Mouse (Mus musculus) neural tube, embryonic 12.5 days (tissue): Measurements from ENCODE around the gene Nop14. TPM values are rescaled to one million over a fixed set of nuclear protein-coding genes. Genes with fewer than 3 reads are reported as not detected.
"Not testable (repeated sequence)": the region's sequence is repeated elsewhere in the genome, so short reads cannot be mapped to it uniquely, and the experiment has no call there.

Experiments used
- ATAC-seq: fragments of 200-750 bp; cut with Nextera tagmentation; 2 replicates; pipeline ENCODE4 v1.8.0; 2017; ENCODE audit warnings: low read depth, mild to moderate bottlenecking, moderate TSS enrichment, moderate library complexity; ENCODE audit not compliant: low FRiP score
- H3K27ac ChIP-seq: fragments of 300-500 bp; sonication (generic); 2 replicates; pipeline ENCODE4 v1.5.1; 2016
- H3K27me3 ChIP-seq: fragments of 300-500 bp; sonication (generic); replicated peaks from 2 replicates; pipeline ENCODE4 v1.6.1; 2016; ENCODE audit warnings: mild to moderate bottlenecking
- H3K36me3 ChIP-seq: fragments of 300-500 bp; sonication (generic); 2 replicates; pipeline ENCODE4 v1.6.1; 2016; ENCODE audit warnings: mild to moderate bottlenecking
- H3K4me1 ChIP-seq: fragments of 300-500 bp; sonication (generic); 2 replicates; pipeline ENCODE4 v1.6.1; 2016
- H3K4me2 ChIP-seq: fragments of 300-500 bp; sonication (generic); replicated peaks from 2 replicates; pipeline ENCODE4 v1.6.1; 2016; ENCODE audit warnings: mild to moderate bottlenecking
- H3K4me3 ChIP-seq: fragments of 300-500 bp; sonication (generic); 2 replicates; pipeline ENCODE4 v1.5.1; 2016
- H3K9ac ChIP-seq: fragments of 300-500 bp; sonication (generic); 2 replicates; pipeline ENCODE4 v1.6.1; 2016; ENCODE audit warnings: mild to moderate bottlenecking
- H3K9me3 ChIP-seq: fragments of 300-500 bp; sonication (generic); 2 replicates; pipeline ENCODE4 v1.6.1; 2016; ENCODE audit warnings: mild to moderate bottlenecking
- WGBS: fragments of 180-500 bp; shearing (Covaris S2); methylation state at CpG from one replicate; pipeline ENCODE4 v1.1.7; 2016; 5-methylcytosine and 5-hydroxymethylcytosine counted together
- polyA plus RNA-seq: library from polyadenylated mRNA; unstranded; fragments of >200 nt; fragmentation: Nextera tagmentation; extraction: Ambion mirVana; gene quantifications from 2 replicates; pipeline ENCODE4 v1.2.1, GENCODE M21; 2016

Gene Nop14
- polyA plus RNA-seq, 1 experiment from 2014 or later: 25.3 TPM

DNA sequence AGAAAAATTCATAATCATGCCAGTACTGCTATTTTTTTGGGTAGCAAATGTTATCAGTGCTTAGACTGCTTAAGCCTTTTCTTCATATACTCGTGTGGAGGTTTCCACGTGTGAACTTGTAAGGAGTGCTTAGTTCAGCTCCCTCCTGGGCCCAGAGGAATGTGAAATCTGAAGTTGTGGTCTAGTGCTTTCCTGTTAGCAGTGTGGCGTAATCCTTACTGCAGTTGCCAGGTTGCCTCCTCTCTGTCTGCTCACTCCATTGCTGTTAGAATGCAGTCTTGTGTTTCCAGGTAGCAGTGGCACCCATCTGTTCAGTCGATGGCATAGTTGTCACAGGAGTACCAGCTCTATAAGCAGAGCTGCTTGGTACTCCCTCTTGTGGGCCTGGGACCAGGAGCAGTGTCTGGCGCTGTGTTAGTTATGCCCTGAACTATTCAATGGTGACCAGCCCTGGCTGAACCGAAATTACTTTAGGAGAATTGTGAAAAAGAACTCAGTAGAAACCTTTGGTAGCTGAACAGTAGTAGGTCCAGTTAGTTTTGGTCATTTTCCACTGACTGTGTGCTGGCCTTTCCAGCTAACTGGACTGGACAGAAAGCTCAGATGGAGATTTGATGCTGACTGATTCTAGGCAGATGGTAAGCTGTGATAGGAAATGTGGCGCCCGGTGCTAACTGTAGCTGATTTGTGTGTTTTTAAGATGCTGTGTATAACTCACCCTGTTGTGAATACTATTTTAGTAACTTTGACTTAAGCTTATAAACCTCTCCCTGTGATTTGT is 52.7 kb downstream of the Nop14 start:
- 89% methylated on average over 8 of the region's 8 CpGs for WGBS
- no peak overlapping the region for H3K4me2 ChIP-seq
- H3K9ac ChIP-seq: no peak overlapping the region
- no peak overlapping the region for H3K27ac ChIP-seq
- H3K9me3 ChIP-seq: no peaks in the 10 kb centered on the region
- no peak for ATAC-seq
- H3K27me3 ChIP-seq: no peaks in the 10 kb centered on the region
- no peak overlapping the region for H3K4me3 ChIP-seq
- H3K4me1 ChIP-seq: no peaks in the 10 kb centered on the region
- peaks cover 49% of the 10 kb centered on the region for H3K36me3 ChIP-seq

DNA sequence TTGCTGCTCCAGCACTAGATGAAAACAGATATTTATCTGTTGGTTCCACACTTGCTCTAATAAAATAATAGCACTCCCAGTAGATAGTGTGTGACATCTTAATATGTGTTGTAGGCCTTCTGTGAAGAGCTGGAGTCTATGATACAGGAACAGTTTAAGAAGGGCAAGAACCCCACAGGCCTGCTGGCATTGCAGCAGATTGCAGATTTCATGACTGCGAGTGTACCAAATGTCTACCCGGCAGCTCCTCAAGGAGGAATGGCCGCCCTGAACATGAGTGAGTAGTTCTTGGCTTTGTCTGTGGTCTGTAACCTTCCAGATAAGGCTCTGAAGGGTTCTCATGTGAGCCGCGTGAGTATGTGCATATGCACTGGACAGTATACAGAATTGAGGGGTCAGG is 55.4 kb downstream of the Nop14 start:
- Histone ChIP-seq H3K4me3 (no peak overlapping the region), H3K9ac (no peak overlapping the region), H3K4me1 (no peaks in the 10 kb centered on the region), H3K4me2 (no peak overlapping the region), H3K36me3 (peaks cover 29% of the 10 kb centered on the region), H3K27me3 (no peaks in the 10 kb centered on the region), H3K27ac (no peak overlapping the region), H3K9me3 (no peaks in the 10 kb centered on the region)
- 96% methylated on average over 5 of the region's 5 CpGs for WGBS
- no peak for ATAC-seq

DNA sequence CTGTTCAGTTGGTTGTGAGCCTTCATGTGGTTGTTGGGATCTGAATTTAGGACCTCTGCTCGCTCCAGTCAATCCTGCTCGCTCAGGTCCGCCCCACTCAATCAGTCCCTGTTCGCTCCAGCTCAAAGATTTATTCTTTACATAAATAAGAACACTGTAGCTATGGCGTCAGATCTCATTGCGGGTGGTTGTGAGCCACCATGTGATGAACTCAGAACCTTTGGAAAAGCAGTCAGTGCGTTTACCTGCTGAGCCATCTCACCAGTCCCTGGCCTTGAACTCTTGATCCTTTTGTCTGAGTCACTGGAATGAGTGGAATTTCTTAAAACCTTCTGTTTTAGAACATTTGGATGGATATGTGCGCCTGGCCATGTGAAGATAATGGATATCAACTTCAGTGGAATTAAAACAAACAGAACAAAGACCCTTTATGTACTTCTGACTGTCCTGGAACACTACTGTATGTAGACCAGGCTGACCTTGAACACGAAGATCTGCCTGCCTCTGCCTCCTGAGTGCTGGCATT is 66.7 kb downstream of the Nop14 start:
- Histone ChIP-seq H3K9ac (no peak overlapping the region), H3K4me2 (no peak overlapping the region), H3K27ac (no peak overlapping the region), H3K27me3 (no peaks in the 10 kb centered on the region), H3K4me1 (peaks cover 13% of the 10 kb centered on the region), H3K9me3 (no peaks in the 10 kb centered on the region), H3K4me3 (no peak overlapping the region), H3K36me3 (peaks cover 6% of the 10 kb centered on the region; the same call in 1 of the 2 replicates)
- ATAC-seq: no peak
- whole genome bisulfite sequencing: 96% methylated on average over 9 of the region's 9 CpGs

DNA sequence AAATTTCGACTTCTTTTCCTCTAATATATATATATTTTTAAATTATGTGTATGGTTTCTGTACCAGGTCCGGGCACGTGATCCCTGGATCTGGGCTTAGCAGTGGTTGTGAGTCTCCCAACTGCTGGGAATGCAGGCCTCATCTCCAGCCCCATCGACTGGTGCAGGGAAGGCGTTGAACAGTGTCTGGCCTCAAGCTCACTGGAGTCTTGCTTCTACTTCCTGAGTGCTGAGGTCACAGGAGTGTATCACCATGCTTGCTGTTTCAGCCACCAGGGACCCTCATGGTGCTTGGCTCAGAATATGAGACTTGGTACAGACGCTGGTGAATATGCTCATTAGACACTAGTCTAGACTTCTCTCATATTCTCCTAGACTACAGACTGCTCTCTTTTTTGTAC is 67.3 kb downstream of the Nop14 start:
- ATAC-seq: no peak
- Histone ChIP-seq H3K4me2 (no peak overlapping the region), H3K9me3 (no peaks in the 10 kb centered on the region), H3K27me3 (no peaks in the 10 kb centered on the region), H3K27ac (no peak overlapping the region), H3K9ac (no peak overlapping the region), H3K4me1 (peaks cover 13% of the 10 kb centered on the region), H3K4me3 (no peak overlapping the region), H3K36me3 (peaks cover 6% of the 10 kb centered on the region; the same call in 1 of the 2 replicates)
- WGBS: 97% methylated on average over 6 of the region's 6 CpGs

DNA sequence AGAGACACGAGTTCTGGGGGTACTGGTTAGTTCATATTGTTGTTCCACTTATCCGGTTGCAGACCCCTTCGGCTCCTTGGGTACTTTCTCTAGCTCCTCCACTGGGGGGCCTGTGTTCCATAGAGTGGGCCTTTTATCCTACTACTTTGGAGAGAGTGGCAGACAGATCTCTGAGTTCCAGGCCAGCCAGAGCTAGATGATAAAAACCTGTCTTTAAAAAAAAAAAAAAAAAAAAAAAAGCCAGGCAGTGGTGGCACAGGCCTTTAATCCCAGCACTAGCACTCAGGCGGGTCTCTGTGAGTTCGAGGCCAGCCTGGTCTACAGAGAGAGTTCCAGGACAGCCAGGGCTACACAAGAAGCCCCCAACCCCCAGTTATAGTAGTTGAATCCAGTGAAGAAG is 67.7 kb downstream of the Nop14 start:
- not testable (repeated sequence) for H3K27ac ChIP-seq, H3K4me2 ChIP-seq, H3K27me3 ChIP-seq, H3K4me3 ChIP-seq, H3K9me3 ChIP-seq, H3K9ac ChIP-seq, ATAC-seq, H3K36me3 ChIP-seq
- WGBS: 82% methylated on average over 5 of the region's 5 CpGs
- peaks cover 13% of the 10 kb centered on the region for H3K4me1 ChIP-seq

DNA sequence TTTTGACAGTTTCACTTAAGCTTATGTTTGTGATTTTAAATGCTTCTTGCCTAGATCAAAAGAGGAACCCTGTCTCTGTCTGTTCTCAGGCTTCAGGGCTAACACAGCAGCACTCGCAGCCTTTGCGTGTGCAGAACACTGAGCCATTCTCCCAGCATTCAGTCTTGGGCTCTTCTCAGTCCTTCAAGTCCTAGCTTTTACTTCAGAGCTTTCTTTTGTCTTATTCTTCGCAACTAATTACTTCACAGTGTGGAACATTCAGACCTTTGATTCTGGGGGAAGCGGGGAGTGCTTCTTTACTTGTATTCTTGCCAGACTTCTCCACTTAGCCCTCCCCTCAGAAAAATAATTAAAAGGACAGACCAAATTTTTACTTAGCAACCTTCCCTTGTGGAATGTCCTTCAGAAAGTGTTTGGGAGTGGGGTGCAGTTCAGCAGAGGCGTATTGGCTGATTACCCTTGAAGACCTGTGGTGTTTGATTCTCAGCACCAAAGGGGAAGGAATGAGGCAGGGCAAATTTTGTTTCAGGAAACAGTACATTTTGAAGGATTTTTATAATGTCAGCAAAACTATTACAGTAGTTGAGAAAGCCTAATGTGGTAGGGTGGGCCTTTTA is 68.5 kb downstream of the Nop14 start:
- 27% methylated on average over 5 of the region's 5 CpGs for WGBS
- ATAC-seq: no peak
- Histone ChIP-seq H3K4me1 (peaks cover 13% of the 10 kb centered on the region), H3K27me3 (no peaks in the 10 kb centered on the region), H3K36me3 (peaks cover 6% of the 10 kb centered on the region; the same call in 1 of the 2 replicates), H3K9me3 (no peaks in the 10 kb centered on the region), H3K4me2 (no peak overlapping the region), H3K27ac (no peak overlapping the region), H3K9ac (no peak overlapping the region), H3K4me3 (no peak overlapping the region)

DNA sequence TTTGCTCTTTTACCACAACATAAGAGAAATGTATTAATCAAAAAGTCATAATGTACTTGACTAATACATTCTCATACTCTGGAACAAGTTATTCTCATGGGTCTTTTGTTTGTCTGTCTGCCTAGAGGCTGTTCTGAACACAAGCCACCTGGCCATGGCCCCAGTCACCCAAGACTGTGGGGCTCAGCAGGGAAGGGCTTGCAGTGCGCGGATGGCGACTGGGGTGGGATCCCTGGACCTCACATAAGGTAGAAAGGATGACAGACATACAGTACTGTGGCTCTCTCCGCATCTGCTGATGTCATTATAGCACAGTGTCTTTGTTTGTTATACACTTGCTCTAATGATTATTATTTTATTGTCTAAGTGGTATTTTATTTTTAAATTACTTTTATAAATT is 69.2 kb downstream of the Nop14 start:
- Histone ChIP-seq H3K4me3 (no peak overlapping the region), H3K4me1 (peaks cover 13% of the 10 kb centered on the region), H3K4me2 (no peak overlapping the region), H3K9me3 (no peaks in the 10 kb centered on the region), H3K36me3 (peaks cover 6% of the 10 kb centered on the region; the same call in 1 of the 2 replicates), H3K27ac (no peak overlapping the region), H3K9ac (no peak overlapping the region), H3K27me3 (no peaks in the 10 kb centered on the region)
- no peak for ATAC-seq
- WGBS: 49% methylated on average over 4 of the region's 4 CpGs

DNA sequence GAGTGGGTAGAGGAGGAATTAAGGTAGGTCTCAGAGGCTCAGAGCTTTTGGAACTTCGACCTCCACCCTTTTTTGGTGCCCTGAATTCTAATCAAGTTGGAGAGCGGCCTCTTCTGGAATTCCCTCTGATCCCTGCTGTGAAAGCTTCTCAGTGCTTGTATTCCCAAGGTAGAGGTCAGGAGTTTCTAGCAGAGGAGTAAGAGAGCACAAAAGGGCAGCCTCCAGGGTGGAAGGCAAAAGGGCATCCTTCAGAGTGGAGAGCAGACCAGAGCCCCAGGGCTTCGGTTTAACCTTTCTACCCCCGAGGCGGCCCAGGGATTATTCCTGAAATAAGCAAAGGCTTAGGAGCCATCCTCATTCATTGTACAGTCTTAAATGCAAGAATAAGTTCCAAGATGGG is 69.9 kb downstream of the Nop14 start:
- peaks cover 13% of the 10 kb centered on the region for H3K4me1 ChIP-seq
- no peak overlapping the region for H3K27ac ChIP-seq
- ATAC-seq: no peak
- peaks cover 6% of the 10 kb centered on the region; the same call in 1 of the 2 replicates for H3K36me3 ChIP-seq
- 16% methylated on average over 5 of the region's 5 CpGs for WGBS
- H3K9me3 ChIP-seq: no peaks in the 10 kb centered on the region
- no peak overlapping the region for H3K9ac ChIP-seq
- no peak overlapping the region for H3K4me3 ChIP-seq
- no peak overlapping the region for H3K4me2 ChIP-seq
- H3K27me3 ChIP-seq: no peaks in the 10 kb centered on the region

Other genes with a start within 250 kb of the Nop14 start
- gene Tnip2, start 146.2 kb downstream of the Nop14 start, polyA plus RNA-seq: 8.5 and 9.3 TPM in 2 replicates
- 15.8 and 17.9 TPM in 2 replicates for gene Sh3bp2, start 134.3 kb downstream of the Nop14 start, polyA plus RNA-seq
- gene Add1, start 86.5 kb downstream of the Nop14 start, polyA plus RNA-seq: 200 and 218 TPM in 2 replicates
- 69.2 and 94.9 TPM in 2 replicates for gene Mfsd10, start 22.9 kb downstream of the Nop14 start, polyA plus RNA-seq
- gene Grk4, start 231 bp upstream of the Nop14 start, polyA plus RNA-seq: 1.6 and 1.7 TPM in 2 replicates
- gene Htt, start 101.6 kb upstream of the Nop14 start, polyA plus RNA-seq: 16.8 and 18.1 TPM in 2 replicates
- gene Msantd1, start 247.9 kb upstream of the Nop14 start, polyA plus RNA-seq: 1.9 and 2.3 TPM in 2 replicates